Comparison of ENCODE assay signal across 20 mouse cellular contexts in genomic region chr9:23651300-23651699, GRCm38 (mm10).
"Had no signal": no experiment of that assay in that cellular context is flagged by ENCODE, and none has a peak within 500 bp of the region (broad histone marks: within the 10 kb centered on the region; RNA-seq: fewer than 3 reads in every experiment).

No protein-coding gene starts in this region.

- H3K9me3 ChIP-seq: limb, embryonic 13.5 days; midbrain, embryonic 12.5 days; midbrain, embryonic 15.5 days; neural tube, embryonic 12.5 days; neural tube, embryonic 15.5 days had no signal

- H3K4me2 ChIP-seq: limb, embryonic 13.5 days; liver, embryonic 11.5 days; midbrain, embryonic 12.5 days; midbrain, embryonic 15.5 days; neural tube, embryonic 12.5 days; neural tube, embryonic 15.5 days had no signal

- H3K36me3 ChIP-seq: limb, embryonic 13.5 days; midbrain, embryonic 12.5 days; midbrain, embryonic 15.5 days; neural tube, embryonic 12.5 days; neural tube, embryonic 15.5 days had no signal

- H3K27me3 ChIP-seq: limb, embryonic 13.5 days; midbrain, embryonic 12.5 days; midbrain, embryonic 15.5 days; neural tube, embryonic 12.5 days; neural tube, embryonic 15.5 days had no signal

- H3K4me1 ChIP-seq: midbrain, embryonic 12.5 days; midbrain, embryonic 15.5 days; neural tube, embryonic 12.5 days; neural tube, embryonic 15.5 days had no signal

- ATAC-seq: intestine, postnatal 0 days; midbrain, embryonic 15.5 days had no signal

- H3K9ac ChIP-seq: limb, embryonic 13.5 days; liver, embryonic 14.5 days; midbrain, embryonic 12.5 days; midbrain, embryonic 15.5 days; neural tube, embryonic 12.5 days; neural tube, embryonic 15.5 days had no signal

- DNase-seq: kidney, adult 2 months; kidney, postnatal 25 days; layer of hippocampus, postnatal 36 days; left cerebral cortex, postnatal 4 days; lung, adult 2 months; right cerebral cortex, adult 18-20 months; right cerebral cortex, postnatal 14 days; right cerebral cortex, postnatal 4 days; thymus, postnatal 36 days had no signal

- H3K4me3 ChIP-seq: layer of hippocampus, adult 2 months; left cerebral cortex, adult 2 months; limb, embryonic 13.5 days; midbrain, embryonic 12.5 days; midbrain, embryonic 15.5 days; neural tube, embryonic 12.5 days; neural tube, embryonic 15.5 days had no signal

- H3K27ac ChIP-seq: kidney, postnatal 0 days; layer of hippocampus, adult 2 months; left cerebral cortex, adult 2 months; limb, embryonic 13.5 days; liver, embryonic 14.5 days; midbrain, embryonic 12.5 days; midbrain, embryonic 15.5 days; neural tube, embryonic 12.5 days; neural tube, embryonic 15.5 days had no signal
